Mouse (Mus musculus): Measurements from ENCODE around the gene Fbxo42. TPM values are rescaled to one million over a fixed set of nuclear protein-coding genes. Genes with fewer than 3 reads are reported as not detected.
"Not testable (repeated sequence)": the region's sequence is repeated elsewhere in the genome, so short reads cannot be mapped to it uniquely, and the experiment has no call there.

Fbxo42 gene
- total RNA-seq, 2 experiments from 2014 or later: 7.3 to 9.6 TPM

- DNase-seq: peak; percentile 69
Observed at GRCm38 (mm10) chr4:141134751-141135530, 12.8 kb upstream of the Fbxo42 start.

DNA sequence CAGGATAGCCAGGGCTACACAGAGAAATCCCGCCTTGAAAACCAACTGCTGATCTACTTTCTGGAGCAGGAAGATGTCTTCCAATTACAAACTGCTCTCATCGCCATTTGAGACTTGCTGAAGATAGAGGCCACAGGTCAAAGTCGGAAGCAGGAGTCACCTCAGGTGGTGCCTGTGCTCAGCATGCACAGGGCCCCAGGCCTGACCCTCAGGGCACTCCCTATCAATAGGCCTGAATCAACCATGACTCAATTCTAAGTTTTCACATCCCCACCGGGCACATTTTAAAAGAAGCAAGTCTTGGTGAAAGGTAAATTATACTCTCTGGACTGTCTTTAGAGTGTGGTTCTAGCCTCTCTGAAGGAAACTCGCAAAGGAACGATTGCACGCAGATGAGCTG, 11.6 kb upstream of the Fbxo42 start:
- DNase-seq: no peak

DNA sequence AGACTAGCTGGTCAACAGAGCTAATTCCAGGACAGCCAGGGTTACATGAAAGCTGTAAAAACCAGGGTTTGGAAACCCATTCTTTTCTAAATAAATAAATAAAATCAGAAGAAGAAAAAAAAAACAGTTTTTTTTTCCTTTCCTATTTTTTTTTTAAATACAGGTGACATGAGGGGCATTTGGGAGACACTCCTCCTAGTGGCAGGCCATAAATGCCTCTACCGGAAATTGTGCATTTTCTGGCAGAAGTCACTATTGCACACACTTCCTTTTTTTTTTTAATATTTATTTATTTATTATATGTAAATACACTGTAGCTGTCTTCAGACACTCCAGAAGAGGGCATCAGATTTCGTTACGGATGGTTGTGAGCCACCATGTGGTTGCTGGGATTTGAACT, 10.0 kb upstream of the Fbxo42 start:
- DNase-seq: not testable (repeated sequence)

GRCm38 (mm10) chr4:141138425-141139115, 9.1 kb upstream of the Fbxo42 start:
- no peak for DNase-seq

DNA sequence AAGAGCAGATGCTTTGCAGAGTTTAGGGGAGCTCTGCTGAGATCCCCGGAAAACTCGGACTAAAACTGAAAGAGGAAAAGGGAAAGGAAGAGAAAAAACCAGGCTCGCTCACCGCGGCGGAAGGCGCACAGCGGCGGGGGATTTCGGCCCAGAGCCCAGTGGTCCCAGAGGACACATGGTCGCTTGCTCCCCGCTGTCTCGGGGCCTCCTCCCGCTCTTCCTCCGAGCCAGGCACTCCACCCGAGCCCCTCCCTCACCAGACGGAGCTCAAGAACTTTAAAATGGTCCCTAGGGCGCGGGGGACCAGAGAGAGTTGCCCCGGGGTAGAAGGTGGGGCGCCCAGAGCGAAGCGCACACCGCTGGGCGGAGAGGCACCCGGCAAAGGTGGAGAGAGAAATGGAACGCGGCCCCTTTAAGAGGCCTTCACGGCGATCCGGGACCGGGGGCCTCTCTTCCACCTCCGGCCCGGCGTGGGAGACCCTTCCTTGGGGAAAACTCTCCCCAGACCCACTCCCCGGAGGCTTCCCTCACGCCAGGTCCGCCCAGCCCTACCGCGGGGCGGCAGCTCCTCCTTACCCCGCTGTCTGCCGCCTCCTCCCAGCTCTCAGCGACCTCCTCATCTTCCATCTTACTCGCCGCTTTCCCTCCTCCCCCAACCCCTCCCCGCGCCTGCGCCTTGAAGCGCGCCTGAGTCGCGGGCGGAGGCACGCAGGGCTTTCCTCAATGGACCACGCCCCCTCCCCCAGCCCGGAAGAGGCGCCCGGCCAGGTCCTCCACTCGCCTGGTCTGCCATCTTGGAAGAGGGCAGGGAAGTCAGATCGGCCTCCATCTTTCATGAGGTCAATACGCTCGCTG, 8.4 kb upstream of the Fbxo42 start, which contains the start of gene Szrd1:
Gene Szrd1 (minus strand): TSS at position 660 of the 855 bp plus-strand sequence.
- peak; percentile 98 for DNase-seq

- DNase-seq: not testable (repeated sequence)
Observed at GRCm38 (mm10) chr4:141140354-141140753, 7.4 kb upstream of the Fbxo42 start.

- no peak for DNase-seq
Observed at GRCm38 (mm10) chr4:141140967-141141366, 6.7 kb upstream of the Fbxo42 start.

DNA sequence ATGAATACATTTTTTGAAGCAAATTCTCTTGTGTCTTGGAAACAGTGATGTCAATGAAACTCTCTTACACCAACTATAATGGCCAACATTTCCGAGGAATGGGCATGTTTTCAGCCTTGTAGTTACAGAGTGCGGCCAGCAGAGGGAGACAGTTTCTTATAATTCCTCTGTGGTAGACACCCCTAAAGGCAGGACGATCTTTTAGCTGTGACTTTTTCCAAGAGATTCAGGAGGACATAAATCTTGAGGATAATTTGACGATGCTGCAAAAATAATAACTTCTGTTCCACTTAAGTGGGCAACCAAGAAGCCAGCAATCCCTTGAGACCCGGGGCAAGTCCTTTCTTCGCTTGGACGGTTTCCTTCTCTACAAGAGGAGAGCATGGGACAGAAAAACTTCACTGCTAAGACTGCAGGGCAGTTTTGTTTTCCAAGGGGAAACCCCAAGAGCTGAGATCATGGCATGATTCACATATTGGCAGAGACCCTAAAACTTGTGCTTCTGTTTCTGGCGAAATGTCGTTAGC, 5.4 kb upstream of the Fbxo42 start:
- DNase-seq: peak; percentile 69

DNA sequence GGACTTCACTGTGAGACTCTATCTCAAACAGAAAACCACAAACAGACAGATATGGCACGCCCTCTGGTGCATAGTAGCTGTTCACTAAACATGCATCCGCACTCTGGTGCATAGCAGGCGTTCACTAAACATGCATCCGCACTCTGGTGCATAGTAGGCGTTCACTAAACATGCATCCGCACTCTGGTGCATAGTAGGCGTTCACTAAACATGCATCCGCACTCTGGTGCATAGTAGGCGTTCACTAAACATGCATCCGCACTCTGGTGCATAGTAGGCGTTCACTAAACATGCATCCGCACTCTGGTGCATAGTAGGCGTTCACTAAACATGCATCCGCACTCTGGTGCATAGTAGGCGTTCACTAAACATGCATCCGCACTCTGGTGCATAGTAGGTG, 2.6 kb upstream of the Fbxo42 start:
- not testable (repeated sequence) for DNase-seq

GRCm38 (mm10) chr4:141146491-141147033, 1.2 kb upstream of the Fbxo42 start:
- no peak for DNase-seq

- DNase-seq: no peak
Observed at GRCm38 (mm10) chr4:141148009-141148801, 492 bp downstream of the Fbxo42 start.

DNA sequence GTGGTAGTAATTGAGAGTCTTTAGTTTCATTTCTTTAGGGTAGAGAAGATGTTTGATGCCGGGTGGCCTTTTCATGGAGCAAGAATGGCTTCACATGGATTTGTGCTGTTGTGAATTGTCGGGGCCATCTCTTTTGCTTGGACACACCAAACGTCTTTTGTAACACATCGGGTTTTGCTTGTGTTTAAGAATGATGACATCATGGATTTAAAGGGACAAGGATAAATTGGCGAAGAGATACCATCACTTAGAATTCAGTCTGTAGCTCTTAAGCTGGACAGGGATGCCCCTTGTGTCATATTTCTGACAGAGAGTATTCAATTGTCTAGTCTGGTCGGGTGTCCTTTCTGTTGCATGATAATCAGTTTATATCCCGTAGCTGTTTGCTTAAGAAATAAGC, 1.4 kb downstream of the Fbxo42 start:
- DNase-seq: no peak

DNA sequence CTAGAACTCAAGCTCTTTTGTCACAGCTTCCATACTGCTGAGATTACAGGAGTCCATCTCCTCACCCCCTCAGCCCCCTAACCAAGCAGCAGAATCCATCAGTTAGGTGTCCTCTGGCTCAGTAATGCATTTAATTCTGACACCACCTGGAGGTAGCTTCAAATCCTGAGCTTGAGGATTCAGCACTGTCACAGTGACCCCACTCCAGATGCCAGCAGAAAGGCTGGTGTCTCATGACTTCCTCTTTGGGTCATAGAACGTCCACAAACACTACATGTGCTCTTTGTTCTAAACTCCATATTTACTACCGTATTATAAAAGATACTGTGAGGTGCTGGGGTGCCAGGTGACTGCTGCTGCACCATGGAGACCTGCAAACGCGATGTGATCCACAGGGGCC, 9.8 kb downstream of the Fbxo42 start:
- no peak for DNase-seq

DNA sequence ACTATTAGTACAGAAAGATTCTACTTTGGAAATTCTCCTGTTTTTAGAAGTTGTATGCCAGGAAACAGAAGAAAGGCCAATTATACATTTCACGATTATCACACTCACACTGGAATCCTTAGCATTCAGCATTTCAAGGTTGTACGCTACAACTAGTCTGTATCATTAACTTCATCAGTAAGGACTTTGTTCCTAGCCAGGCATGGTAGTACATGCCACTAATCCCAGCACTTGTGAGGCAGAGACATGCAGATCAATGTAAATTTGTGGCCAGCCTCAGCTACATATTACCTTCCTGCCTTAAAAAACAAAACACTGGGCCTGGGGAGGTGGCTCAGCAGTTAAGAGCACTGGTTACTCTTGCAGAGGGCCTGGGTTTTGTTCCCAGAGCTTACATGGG, 10.9 kb downstream of the Fbxo42 start:
- DNase-seq: no peak

- DNase-seq: no peak
Observed at GRCm38 (mm10) chr4:141159093-141159492, 11.4 kb downstream of the Fbxo42 start.

GRCm38 (mm10) chr4:141159666-141160065, 12.0 kb downstream of the Fbxo42 start:
- DNase-seq: no peak

- no peak for DNase-seq
Observed at GRCm38 (mm10) chr4:141160193-141160592, 12.5 kb downstream of the Fbxo42 start.

- DNase-seq: no peak
Observed at GRCm38 (mm10) chr4:141161699-141162208, 14.0 kb downstream of the Fbxo42 start.

GRCm38 (mm10) chr4:141163729-141164128, 16.0 kb downstream of the Fbxo42 start:
- DNase-seq: no peak

DNA sequence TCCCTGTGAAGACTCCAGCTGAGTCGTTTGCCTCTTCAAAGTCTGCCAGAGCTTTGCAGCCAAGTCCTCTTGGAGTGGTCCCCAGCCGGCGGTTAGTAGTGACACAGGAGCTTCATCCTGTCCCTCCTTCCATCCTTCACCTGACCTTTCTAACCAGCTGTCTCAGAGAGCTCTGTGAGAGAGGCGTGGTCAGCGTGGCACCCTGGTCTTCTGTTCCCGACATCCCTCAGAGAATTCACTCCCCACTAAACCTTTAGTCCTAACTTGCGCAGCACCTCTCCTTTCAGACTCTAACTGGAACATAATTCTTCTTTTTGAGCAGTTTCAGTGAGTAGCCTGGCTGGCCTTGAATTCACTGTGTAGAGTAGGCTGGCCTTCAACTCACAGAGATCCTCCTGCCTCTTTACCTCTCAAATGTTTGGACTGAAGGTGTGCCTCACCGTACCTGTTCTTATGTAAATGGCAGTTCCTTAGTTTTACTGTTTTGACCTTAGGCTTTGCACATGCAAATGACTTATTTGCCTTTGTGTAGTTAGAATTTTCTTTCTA, 18.1 kb downstream of the Fbxo42 start:
- peak; percentile 22 for DNase-seq

- no peak for DNase-seq
Observed at GRCm38 (mm10) chr4:141167156-141167555, 19.4 kb downstream of the Fbxo42 start.

Data from gastrocnemius, postnatal 25 days (tissue).